Mouse (Mus musculus): Measurements from ENCODE around the gene Tmem72. TPM values are rescaled to one million over a fixed set of nuclear protein-coding genes. Genes with fewer than 3 reads are reported as not detected.

Gene Tmem72
- polyA plus RNA-seq, 1 experiment = 0.04 TPM

GRCm38 (mm10) chr6:116668682-116669470, 47.8 kb downstream of the Tmem72 start:
- H3K4me3 ChIP-seq (ENCODE audit: control insufficient read depth, insufficient read depth, low read length) = no peak overlapping the region
- no peak for DNase-seq
- H3K36me3 ChIP-seq (ENCODE audit: control insufficient read depth, insufficient read depth, low read length) = no peaks in the 10 kb centered on the region
- TF ChIP-seq CTCF (IDR thresholded peaks at IDR 0.05; ENCODE audit: borderline replicate concordance, control insufficient read depth, extremely low read depth, insufficient read depth, low read length, poor library complexity) = no peak
- TF ChIP-seq POLR2A (IDR thresholded peaks at IDR 0.05; ENCODE audit: control insufficient read depth, extremely low read depth, insufficient read depth, low read length, poor library complexity) = no peak
- H3K27ac ChIP-seq (ENCODE audit: control insufficient read depth, insufficient read depth, low read length) = no peak overlapping the region
- no peaks in the 10 kb centered on the region for H3K27me3 ChIP-seq (ENCODE audit: control insufficient read depth, insufficient read depth, low read length)
- peaks cover 9% of the 10 kb centered on the region for H3K4me1 ChIP-seq (replicated peaks; ENCODE audit: control insufficient read depth, insufficient read depth, low read length)
- 78% methylated on average over 11 of the region's 11 CpGs for WGBS

GRCm38 (mm10) chr6:116667382-116667781, 49.3 kb downstream of the Tmem72 start:
- Histone ChIP-seq H3K27me3 (ENCODE audit: control insufficient read depth, insufficient read depth, low read length) (no peaks in the 10 kb centered on the region), H3K4me1 (replicated peaks; ENCODE audit: control insufficient read depth, insufficient read depth, low read length) (no peaks in the 10 kb centered on the region), H3K36me3 (ENCODE audit: control insufficient read depth, insufficient read depth, low read length) (no peaks in the 10 kb centered on the region), H3K4me3 (ENCODE audit: control insufficient read depth, insufficient read depth, low read length) (no peak overlapping the region), H3K27ac (ENCODE audit: control insufficient read depth, insufficient read depth, low read length) (no peak overlapping the region)
- 91% methylated on average over 3 of the region's 3 CpGs for WGBS
- DNase-seq = no peak
- no peak for TF ChIP-seq POLR2A (IDR thresholded peaks at IDR 0.05; ENCODE audit: control insufficient read depth, extremely low read depth, insufficient read depth, low read length, poor library complexity)
- no peak for TF ChIP-seq CTCF (IDR thresholded peaks at IDR 0.05; ENCODE audit: borderline replicate concordance, control insufficient read depth, extremely low read depth, insufficient read depth, low read length, poor library complexity)

DNA sequence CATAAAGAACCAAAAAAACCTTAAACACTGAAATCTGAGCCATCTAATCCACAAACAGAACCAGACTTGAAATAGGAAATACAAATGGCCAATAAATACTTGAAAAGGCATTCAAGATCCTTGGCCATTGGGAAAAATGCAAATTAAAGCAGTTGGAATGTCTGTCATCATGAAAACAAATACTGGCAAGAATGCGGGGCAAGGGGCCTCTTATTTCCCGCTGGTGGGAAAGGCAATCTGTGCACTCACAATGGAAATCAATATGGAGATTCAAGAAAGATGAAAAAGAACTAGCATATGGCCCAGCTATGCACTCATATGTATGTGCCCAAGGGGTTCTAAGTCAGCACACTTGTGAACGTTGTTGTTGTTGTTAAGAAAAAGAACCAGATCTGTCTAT, 49.8 kb downstream of the Tmem72 start:
- H3K27me3 ChIP-seq (ENCODE audit: control insufficient read depth, insufficient read depth, low read length) = no peaks in the 10 kb centered on the region
- 94% methylated on average over 3 of the region's 3 CpGs for WGBS
- DNase-seq = no peak
- H3K4me1 ChIP-seq (replicated peaks; ENCODE audit: control insufficient read depth, insufficient read depth, low read length) = no peaks in the 10 kb centered on the region
- no peaks in the 10 kb centered on the region for H3K36me3 ChIP-seq (ENCODE audit: control insufficient read depth, insufficient read depth, low read length)
- no peak for TF ChIP-seq POLR2A (IDR thresholded peaks at IDR 0.05; ENCODE audit: control insufficient read depth, extremely low read depth, insufficient read depth, low read length, poor library complexity)
- TF ChIP-seq CTCF (IDR thresholded peaks at IDR 0.05; ENCODE audit: borderline replicate concordance, control insufficient read depth, extremely low read depth, insufficient read depth, low read length, poor library complexity) = no peak
- no peak overlapping the region for H3K4me3 ChIP-seq (ENCODE audit: control insufficient read depth, insufficient read depth, low read length)
- H3K27ac ChIP-seq (ENCODE audit: control insufficient read depth, insufficient read depth, low read length) = no peak overlapping the region

DNA sequence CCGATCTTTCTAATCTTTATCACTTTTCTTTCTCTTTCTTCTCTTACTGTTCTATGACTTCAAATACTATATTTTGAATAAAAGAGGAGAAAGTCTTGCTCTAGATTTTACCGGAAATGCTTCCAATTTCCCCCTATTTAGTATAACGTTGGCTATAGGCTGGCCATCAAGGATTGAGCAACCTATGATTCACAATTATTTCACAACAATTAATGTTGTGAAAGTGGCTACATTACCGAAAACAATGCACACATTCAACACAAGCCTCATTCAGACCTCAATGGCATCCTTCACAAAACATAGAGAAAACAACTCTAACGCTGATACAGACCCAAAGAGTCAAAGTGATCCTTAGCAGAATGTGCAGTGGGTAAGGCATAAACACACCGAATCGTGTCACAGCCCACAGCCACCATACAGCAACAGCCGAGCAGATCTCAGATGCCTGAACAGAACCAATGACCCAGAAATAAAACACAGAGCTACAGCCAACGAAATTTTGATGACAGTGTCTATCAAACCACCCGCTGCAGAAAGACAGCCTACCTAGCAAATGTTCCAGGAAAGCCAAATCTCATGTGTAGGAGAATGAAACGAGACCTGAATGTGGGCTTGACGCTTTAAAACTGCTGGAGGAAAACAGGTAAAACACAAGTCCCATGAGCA, 50.5 kb downstream of the Tmem72 start:
- no peak for TF ChIP-seq POLR2A (IDR thresholded peaks at IDR 0.05; ENCODE audit: control insufficient read depth, extremely low read depth, insufficient read depth, low read length, poor library complexity)
- no peak for TF ChIP-seq CTCF (IDR thresholded peaks at IDR 0.05; ENCODE audit: borderline replicate concordance, control insufficient read depth, extremely low read depth, insufficient read depth, low read length, poor library complexity)

DNA sequence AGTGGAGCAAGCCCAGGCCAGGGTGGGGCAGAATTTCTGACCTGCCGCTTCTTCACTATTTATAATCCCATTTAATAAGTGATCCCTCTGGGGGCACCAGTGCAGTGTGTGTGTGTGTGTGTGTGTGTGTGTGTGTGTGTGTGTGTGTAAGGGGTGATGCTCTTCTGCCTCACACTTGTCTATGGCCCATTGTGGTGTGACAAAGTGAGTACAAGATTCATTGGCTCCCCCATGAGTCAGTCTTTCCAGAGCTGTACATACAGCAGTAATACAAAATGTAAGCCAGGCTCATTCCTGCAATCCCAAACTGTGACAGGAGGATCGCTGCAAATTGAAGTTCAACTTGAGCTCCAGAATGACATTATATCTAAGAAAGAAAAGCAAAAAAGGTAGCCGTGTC, 51.9 kb downstream of the Tmem72 start:
- no peaks in the 10 kb centered on the region for H3K36me3 ChIP-seq (ENCODE audit: control insufficient read depth, insufficient read depth, low read length)
- H3K27ac ChIP-seq (ENCODE audit: control insufficient read depth, insufficient read depth, low read length) = no peak overlapping the region
- WGBS = 94% methylated on average over 3 of the region's 3 CpGs
- H3K4me3 ChIP-seq (ENCODE audit: control insufficient read depth, insufficient read depth, low read length) = no peak overlapping the region
- TF ChIP-seq POLR2A (IDR thresholded peaks at IDR 0.05; ENCODE audit: control insufficient read depth, extremely low read depth, insufficient read depth, low read length, poor library complexity) (no peak), CTCF (IDR thresholded peaks at IDR 0.05; ENCODE audit: borderline replicate concordance, control insufficient read depth, extremely low read depth, insufficient read depth, low read length, poor library complexity) (no peak)
- no peaks in the 10 kb centered on the region for H3K4me1 ChIP-seq (replicated peaks; ENCODE audit: control insufficient read depth, insufficient read depth, low read length)
- H3K27me3 ChIP-seq (ENCODE audit: control insufficient read depth, insufficient read depth, low read length) = no peaks in the 10 kb centered on the region
- no peak for DNase-seq

More for the DNA sequence above, 50.5 kb downstream of the Tmem72 start:
- DNase-seq = no peak
- Histone ChIP-seq H3K36me3 (ENCODE audit: control insufficient read depth, insufficient read depth, low read length) (no peaks in the 10 kb centered on the region), H3K4me1 (replicated peaks; ENCODE audit: control insufficient read depth, insufficient read depth, low read length) (no peaks in the 10 kb centered on the region), H3K4me3 (ENCODE audit: control insufficient read depth, insufficient read depth, low read length) (no peak overlapping the region), H3K27me3 (ENCODE audit: control insufficient read depth, insufficient read depth, low read length) (no peaks in the 10 kb centered on the region), H3K27ac (ENCODE audit: control insufficient read depth, insufficient read depth, low read length) (no peak overlapping the region)
- 94% methylated on average over 12 of the region's 12 CpGs for WGBS

DNA sequence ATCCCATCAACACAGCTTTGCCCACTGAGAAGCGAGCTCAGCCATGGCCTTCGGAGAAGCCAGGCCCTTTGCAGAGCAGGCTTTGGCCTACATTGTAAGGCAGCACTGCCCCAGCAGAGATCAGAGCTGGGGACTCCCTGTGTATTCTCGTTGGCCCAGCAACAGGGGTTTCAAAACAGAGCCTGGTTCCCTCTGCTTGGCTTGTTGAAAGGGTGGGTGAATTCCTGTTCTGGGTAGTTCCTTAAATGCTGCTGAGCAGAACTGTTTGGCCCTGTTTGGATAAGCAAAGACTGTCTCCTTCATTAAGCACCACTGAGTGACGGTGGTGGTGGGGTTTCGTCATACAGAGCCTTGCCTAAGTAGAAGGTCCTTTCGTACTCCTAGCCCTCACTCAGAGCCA, 52.7 kb downstream of the Tmem72 start:
- Histone ChIP-seq H3K36me3 (ENCODE audit: control insufficient read depth, insufficient read depth, low read length) (no peaks in the 10 kb centered on the region), H3K27me3 (ENCODE audit: control insufficient read depth, insufficient read depth, low read length) (no peaks in the 10 kb centered on the region), H3K4me3 (ENCODE audit: control insufficient read depth, insufficient read depth, low read length) (no peak overlapping the region), H3K27ac (ENCODE audit: control insufficient read depth, insufficient read depth, low read length) (no peak overlapping the region), H3K4me1 (replicated peaks; ENCODE audit: control insufficient read depth, insufficient read depth, low read length) (no peaks in the 10 kb centered on the region)
- 75% methylated on average over 6 of the region's 6 CpGs for WGBS
- DNase-seq = no peak
- no peak for TF ChIP-seq CTCF (IDR thresholded peaks at IDR 0.05; ENCODE audit: borderline replicate concordance, control insufficient read depth, extremely low read depth, insufficient read depth, low read length, poor library complexity)
- no peak for TF ChIP-seq POLR2A (IDR thresholded peaks at IDR 0.05; ENCODE audit: control insufficient read depth, extremely low read depth, insufficient read depth, low read length, poor library complexity)
